Mouse (Mus musculus): ENCODE measurements around the gene Adgrl3.

The Adgrl3 gene

DNA sequence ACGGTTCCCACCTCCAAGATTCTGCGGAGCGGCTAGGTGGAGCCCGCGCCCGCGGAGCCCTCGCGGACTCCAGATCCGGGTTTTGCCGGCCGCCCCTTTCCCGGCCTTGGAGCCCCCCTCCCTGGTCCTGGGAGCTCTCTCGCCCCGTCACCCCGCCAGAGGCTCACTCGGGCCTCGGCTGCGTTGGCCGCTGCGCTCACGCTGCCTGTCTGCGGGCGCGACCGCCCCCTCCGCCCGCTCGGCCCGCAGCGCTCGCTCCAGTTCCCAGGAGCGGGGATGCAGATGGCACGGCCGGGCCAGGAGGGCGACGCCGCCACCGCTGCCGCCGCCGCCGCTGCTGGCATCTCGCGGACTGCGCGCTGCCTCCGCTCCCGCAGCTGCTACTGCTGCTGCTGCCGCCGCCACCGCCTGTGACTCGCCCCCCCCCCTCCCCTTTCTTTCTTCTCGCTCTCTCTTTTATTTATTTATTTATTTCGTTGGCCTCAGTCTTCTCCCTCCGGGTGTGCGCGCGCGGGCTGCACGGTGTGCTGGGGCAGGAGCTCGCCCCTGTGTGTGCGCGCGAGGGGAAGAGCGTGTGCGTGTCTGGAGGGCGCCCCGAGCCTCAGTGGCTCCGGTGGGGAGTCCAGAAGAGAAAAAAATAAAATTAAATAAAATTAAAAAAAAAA, at the start of gene Adgrl3:
Gene Adgrl3, plus strand, starts transcription at position 549 of the 665 bp plus-strand sequence.
- DNase-seq: peak; percentile 93 to 96

- peak; percentile 74 to 75 for DNase-seq
Measured at GRCm38 (mm10) chr5:81019166-81019565, 772 bp upstream of the Adgrl3 start.

- peak; percentile 83 for DNase-seq
Measured at GRCm38 (mm10) chr5:81020281-81021005, 505 bp downstream of the Adgrl3 start.

DNA sequence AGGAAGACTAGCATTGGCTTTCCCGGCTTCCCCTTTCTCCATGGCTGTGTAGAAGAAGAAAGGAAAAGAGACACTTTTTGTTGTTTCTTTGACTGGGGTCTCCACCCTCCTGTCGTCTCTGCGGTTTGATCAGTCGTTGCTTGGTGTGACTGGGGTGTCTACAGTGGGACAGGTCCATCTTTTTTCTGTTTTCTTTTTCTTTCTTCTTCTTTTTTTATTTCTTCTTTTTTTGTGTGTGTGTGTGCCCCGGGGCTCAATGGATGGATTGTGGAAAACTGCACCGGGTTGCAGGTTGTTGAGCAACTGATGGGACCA, 1.0 kb downstream of the Adgrl3 start:
- no peak for DNase-seq

DNA sequence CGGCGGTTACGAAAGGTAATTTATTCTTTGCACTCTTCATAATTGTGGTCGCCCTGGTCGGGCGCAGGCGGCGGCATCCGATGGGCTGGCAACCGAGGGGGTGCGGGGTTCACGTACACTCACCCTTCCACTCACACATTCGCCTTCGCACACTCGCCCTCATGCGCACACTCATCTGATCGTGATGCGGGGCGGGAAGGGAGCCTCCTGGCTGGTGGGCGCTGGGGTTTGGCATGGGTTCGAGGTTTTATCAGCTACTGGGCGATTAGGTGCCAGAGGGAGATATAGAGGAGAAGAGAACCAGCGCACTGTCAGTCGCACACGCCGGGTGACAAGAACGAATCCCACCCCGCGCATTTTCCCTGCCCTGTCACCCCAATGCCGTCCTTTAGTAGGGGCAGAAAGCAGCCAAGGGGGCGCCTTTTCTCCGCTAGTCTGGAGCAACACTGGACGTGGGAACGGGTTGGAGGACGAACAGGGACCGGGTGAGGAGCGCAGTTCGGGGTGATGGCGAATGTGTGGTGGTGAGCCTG, 1.5 kb downstream of the Adgrl3 start:
- DNase-seq: peak; percentile 85 to 88

GRCm38 (mm10) chr5:81021864-81022305, 1.9 kb downstream of the Adgrl3 start:
- peak in 1 of 2 experiments; percentile 65 for DNase-seq

DNA sequence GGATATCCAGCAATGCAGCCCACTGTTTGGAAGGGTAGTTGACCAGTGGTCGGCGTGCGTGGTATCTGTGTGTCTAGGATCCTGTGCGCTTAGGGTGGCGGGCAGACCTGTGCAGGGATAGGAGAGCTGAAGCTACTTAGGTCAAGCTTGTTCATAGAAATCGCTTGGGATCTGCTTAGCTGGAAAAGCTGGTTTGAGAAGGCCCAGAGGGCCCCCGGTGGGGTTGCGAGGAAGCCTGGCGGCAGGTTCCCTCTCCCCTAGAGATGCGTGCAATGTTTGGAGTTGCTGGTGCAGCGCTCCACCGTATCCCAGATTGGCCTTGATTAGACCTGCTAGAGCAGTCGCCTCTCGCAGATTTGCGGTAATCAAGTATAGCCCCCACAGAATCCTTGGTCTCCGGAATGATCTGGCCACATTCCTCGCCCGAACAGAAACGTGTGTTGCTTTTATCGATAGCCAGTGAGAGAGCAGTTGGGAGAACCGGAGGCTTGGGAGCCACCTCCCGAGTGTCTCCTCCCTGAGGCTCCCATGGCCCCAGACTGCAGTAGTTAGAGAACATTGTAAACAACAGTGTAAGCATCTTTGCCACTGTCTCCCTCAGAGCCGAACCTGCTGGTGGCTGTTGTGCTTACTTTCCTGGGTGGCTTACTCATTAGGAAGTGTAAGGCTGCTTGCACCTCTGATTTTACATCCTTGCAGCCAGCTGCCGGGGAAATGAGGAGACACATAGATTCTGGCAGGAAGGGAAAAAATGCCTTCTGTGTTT, 2.6 kb downstream of the Adgrl3 start:
- peak; percentile 65 to 68 for DNase-seq

DNA sequence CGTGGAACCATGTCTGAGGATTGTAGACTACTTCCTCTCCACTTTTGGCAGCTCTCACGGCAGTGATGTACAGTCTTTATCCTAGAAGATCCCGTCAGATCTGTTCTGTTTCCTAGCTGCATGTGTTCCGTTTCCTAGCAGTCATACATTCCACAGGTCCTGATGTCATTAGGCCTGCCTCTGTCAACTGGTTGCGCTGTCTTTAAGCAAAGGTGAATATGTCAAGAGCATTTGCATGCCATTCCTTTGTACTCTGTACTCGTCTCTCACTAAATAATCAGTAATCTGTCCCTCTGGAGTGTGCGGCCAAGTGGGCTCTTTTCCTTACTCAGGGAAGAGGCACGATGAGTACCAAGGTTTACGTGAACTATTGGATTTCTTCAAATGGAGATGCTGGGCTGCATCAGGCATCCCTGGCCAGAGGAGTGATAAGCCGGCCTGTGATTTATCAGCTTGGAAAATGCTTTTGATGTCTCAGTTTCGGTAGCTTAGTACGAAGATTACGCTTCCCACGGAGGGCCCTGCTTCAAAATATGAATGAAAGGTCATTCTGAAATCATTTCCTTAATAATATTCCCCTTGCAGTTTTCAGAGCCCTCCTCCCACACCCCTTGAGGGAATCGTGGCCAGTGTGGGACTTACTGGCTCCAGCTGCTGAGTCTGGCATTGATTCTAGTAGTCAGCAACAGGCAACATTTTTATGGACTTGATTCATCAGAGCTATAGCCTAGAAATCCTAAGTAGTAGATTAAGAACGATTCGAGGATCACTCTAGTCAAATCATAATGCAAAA, 4.2 kb downstream of the Adgrl3 start:
- peak; percentile 17 to 22 for DNase-seq

GRCm38 (mm10) chr5:81028875-81029274, 8.9 kb downstream of the Adgrl3 start:
- peak; percentile 15 to 24 for DNase-seq

- no peak for DNase-seq
Measured at GRCm38 (mm10) chr5:81037091-81037490, 17.2 kb downstream of the Adgrl3 start.

DNA sequence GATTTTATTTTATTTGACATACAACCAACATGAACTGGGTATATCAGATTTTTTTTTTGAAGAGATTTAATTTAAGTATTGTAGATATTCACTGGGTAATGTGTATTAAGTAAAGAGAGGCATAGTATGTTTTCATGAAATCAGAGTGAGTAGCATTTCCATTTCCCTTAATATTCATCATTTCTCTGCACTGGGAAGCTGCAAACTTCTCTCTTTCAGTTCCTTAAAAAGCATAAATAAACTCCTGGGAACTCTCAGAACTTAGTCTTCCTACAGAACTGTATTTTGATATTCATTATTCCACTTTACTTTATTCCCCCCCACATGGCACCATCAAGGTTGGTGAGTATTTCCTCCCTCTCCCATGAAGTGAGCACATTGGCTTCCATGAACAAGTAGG, 23.9 kb downstream of the Adgrl3 start:
- DNase-seq: no peak

DNA sequence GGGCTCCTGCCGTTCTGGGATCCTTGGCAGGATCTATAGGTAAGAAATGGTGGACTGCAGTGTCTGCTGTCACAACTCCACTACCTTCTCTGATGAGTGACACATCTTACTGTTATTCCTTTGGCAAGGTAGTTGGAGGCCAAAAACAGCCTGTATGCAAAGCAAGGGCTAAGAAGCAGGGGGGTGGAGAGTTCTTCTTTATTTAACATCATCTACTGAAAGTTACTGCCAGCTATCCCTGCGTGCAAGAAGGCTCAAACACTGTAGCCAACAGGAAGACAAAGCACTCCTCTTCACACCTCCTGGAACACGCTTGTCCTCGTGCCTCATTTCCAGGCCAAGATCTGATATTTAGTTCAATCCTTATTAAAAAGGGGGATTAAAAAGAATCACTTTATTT, 26.2 kb downstream of the Adgrl3 start:
- no peak for DNase-seq

- no peak for DNase-seq
Measured at GRCm38 (mm10) chr5:81054628-81055027, 34.7 kb downstream of the Adgrl3 start.

DNA sequence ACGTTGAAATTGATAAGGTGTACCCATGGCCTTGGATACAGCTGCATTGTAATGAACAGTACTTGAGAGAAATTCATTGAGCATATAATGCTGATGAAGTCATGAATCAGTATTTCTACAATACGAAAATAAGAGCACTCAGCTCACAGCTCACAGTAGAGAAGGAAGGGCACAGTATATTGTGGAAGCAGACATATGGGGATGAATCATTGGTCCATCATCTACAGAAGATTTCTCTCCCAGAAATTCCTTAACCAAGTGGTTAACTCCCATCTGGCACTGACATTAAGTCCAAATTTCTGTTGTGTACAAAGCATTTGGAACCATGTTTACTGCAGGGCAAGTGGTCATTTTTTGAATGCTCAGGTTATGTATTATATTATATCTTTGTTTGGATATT, 35.3 kb downstream of the Adgrl3 start:
- no peak for DNase-seq

- no peak for DNase-seq
Measured at GRCm38 (mm10) chr5:81058122-81058521, 38.2 kb downstream of the Adgrl3 start.

DNA sequence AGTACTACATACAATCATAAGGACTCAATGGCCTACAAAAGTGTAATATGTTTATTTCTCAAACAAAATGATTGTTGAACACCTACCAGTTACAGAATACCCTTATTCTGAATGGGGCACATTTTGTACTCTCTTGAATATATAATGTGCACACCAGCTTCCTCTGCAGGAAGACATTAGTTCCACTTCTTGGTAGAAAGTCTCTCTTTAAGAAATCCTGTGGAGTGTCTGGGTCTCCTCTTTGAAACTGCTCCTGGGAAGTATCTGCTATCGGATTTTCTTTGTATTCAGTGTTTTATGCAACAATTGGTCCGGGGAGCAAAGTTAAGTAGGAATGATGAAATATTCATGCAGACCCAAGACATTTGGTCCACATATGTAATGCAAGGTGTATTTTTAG, 41.0 kb downstream of the Adgrl3 start:
- DNase-seq: no peak

GRCm38 (mm10) chr5:81061386-81061785, 41.4 kb downstream of the Adgrl3 start:
- DNase-seq: no peak

- DNase-seq: no peak
Measured at GRCm38 (mm10) chr5:81064026-81064425, 44.1 kb downstream of the Adgrl3 start.

DNA sequence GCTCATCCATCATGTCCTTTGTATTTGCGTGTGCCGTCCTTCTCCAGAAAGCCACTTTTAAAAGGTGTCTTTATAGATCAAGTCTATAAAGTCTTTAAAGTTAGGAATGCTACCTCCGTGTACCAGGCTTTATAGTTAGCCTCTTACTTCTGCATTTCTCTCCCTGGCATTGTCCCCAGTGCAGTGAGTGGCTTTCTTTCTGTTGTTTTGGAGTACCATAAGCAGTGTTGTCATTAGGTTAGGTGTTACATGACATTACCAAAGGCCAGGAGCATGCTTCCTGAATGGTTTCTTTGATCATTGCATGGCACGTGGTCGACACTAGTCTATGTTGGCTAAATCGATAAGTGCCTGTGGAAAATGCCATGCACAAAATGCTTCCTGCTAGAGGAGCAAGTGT, 48.2 kb downstream of the Adgrl3 start:
- DNase-seq: no peak

GRCm38 (mm10) chr5:81068839-81069238, 48.9 kb downstream of the Adgrl3 start:
- no peak for DNase-seq

- DNase-seq: peak in 1 of 2 experiments; percentile 20
Measured at GRCm38 (mm10) chr5:81072888-81073287, 53.0 kb downstream of the Adgrl3 start.

DNA sequence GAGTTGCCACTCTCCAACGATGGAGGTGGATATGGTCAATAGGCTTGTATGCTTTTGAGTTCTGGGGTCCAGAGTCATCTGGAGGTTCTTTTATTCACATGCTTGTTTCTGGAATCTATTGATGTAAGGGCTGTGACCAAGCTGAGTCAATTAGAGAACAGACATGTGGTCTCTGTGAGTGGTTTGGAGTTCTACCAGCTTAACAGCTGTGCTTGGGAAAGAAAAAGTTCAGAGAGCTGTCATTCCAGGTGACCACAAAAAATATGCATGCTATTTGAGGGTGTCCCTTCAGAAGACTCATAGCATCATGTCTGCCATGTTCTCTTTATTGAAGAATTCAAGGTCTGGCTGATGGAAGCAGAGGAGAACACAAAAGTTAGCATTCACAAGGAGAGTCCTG, 53.9 kb downstream of the Adgrl3 start:
- peak; percentile 12 to 14 for DNase-seq

- DNase-seq: no peak
Measured at GRCm38 (mm10) chr5:81076377-81076776, 56.4 kb downstream of the Adgrl3 start.

All from cerebellum, postnatal 10 days (tissue).